ENCODE assay signal across 8 mouse cellular contexts in the genomic region with DNA sequence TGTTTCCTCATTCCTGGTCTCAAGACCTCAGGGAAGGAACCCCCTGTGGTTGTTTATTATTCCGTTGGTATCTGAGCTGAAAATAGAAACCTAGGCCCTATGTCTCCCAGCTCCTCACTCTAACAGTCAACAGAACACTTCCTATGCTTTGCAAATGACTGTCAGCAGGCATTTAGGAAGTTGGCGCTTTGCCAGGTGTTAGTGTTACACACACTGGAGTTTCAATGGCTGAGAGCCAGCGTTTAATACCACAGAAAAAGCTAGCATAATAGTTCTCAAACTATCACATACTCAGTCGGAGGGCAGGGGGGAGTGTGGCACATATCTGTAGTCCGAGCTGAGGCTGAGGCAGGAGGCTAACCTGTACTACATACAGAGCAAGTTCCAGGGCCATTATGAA. TPM values are rescaled to one million over a fixed set of nuclear protein-coding genes. Genes with fewer than 3 reads are reported as not detected.
DNase-seq lines count a peak whose midpoint lies in the region; ATAC-seq lines count a peak whose summit lies in the region.

No protein-coding gene starts in this region.

- 20% methylated on average over 5 of the region's 5 CpGs for WGBS in heart, embryonic 11.5 days (ENCODE audit: insufficient replicate concordance)
- WGBS in midbrain, embryonic 11.5 days, result 43% methylated on average over 5 of the region's 5 CpGs

- no peaks in the 10 kb centered on the region for H3K9me3 ChIP-seq in heart, embryonic 11.5 days (replicated peaks; ENCODE audit: control insufficient read depth, low read length)
- no peaks in the 10 kb centered on the region for H3K9me3 ChIP-seq in midbrain, embryonic 11.5 days (ENCODE audit: control insufficient read depth, low read length)

- ATAC-seq in heart, embryonic 11.5 days (replicated peaks; ENCODE audit: insufficient number of reproducible peaks, low FRiP score, low TSS enrichment), result peak; percentile 65
- no peak for ATAC-seq in midbrain, embryonic 11.5 days (ENCODE audit: low FRiP score)
- ATAC-seq in monocyte, adult 5-6 weeks (replicated peaks; ENCODE audit: insufficient number of reproducible peaks, low FRiP score, low TSS enrichment, poor library complexity, severe bottlenecking), result no peak

- no peak overlapping the region for H3K9ac ChIP-seq in heart, embryonic 11.5 days (ENCODE audit: low read depth, low read length)
- no peak overlapping the region for H3K9ac ChIP-seq in midbrain, embryonic 11.5 days (ENCODE audit: low read length)

- peak; percentile 42 for DNase-seq in adrenal gland, adult 2 months
- DNase-seq in adrenal gland, adult 8-10 months, result no peak
- DNase-seq in retina, postnatal 1 day, result peak; percentile 70
- DNase-seq in retina, embryonic 14.5 days (ENCODE audit: low spot score), result no peak
- DNase-seq in kidney, postnatal 36 days, result peak; percentile 54 to 76
- DNase-seq in midbrain, embryonic 11.5 days (ENCODE audit: low spot score, missing footprints), result peak; percentile 84

- no peaks in the 10 kb centered on the region for H3K36me3 ChIP-seq in heart, embryonic 11.5 days (ENCODE audit: control insufficient read depth, insufficient read depth, low read length)
- H3K36me3 ChIP-seq in midbrain, embryonic 11.5 days (ENCODE audit: control insufficient read depth, insufficient read depth, low read length), result no peaks in the 10 kb centered on the region

- H3K27ac ChIP-seq in heart, embryonic 11.5 days (ENCODE audit: low read depth, low read length), result peak overlapping the region; percentile 67
- no peak overlapping the region for H3K27ac ChIP-seq in midbrain, embryonic 11.5 days (ENCODE audit: low read depth, low read length)

- H3K4me2 ChIP-seq in heart, embryonic 11.5 days, result 0 out of 2 replicates have a peak overlapping the region, but pooled peaks have one; percentile 5
- no peak overlapping the region for H3K4me2 ChIP-seq in midbrain, embryonic 11.5 days

- no peak overlapping the region for H3K4me3 ChIP-seq in heart, embryonic 11.5 days (ENCODE audit: low read depth, low read length)
- H3K4me3 ChIP-seq in midbrain, embryonic 11.5 days (ENCODE audit: low read depth, low read length), result no peak overlapping the region

- peaks cover 21% of the 10 kb centered on the region for H3K4me1 ChIP-seq in heart, embryonic 11.5 days (ENCODE audit: control insufficient read depth, insufficient read depth, low read length)
- no peaks in the 10 kb centered on the region for H3K4me1 ChIP-seq in midbrain, embryonic 11.5 days (ENCODE audit: control insufficient read depth, insufficient read depth, low read length)

- H3K27me3 ChIP-seq in heart, embryonic 11.5 days (ENCODE audit: control insufficient read depth, insufficient read depth, low read length), result 0 out of 2 replicates have a peak, but pooled peaks cover 2% of the 10 kb centered on the region
- no peaks in the 10 kb centered on the region; the same call in 1 of the 2 replicates for H3K27me3 ChIP-seq in midbrain, embryonic 11.5 days (ENCODE audit: control insufficient read depth, insufficient read depth, low read length)

RNA-seq across cellular contexts. Expression of a gene that starts 53.3 kb away (rescaled TPM):
- 10 to 100 TPM; 43.5 to 44.5 TPM for total RNA-seq in adrenal gland, adult 2 months (2021)
- polyA plus RNA-seq in adrenal gland, adult 2 months (2012; rRNA removed), result 14.8 and 15.2 TPM in 2 replicates
- 10 to 100 TPM; 47.6 to 53.1 (median 50.6) TPM for total RNA-seq in adrenal gland, adult 8-10 months (2022)
- 51.5 and 53.4 TPM in 2 replicates for polyA plus RNA-seq in heart, embryonic 11.5 days (2014; fragmentation: Nextera tagmentation; extraction: Ambion mirVana)
- 130 and 132 TPM in 2 replicates for polyA plus RNA-seq in midbrain, embryonic 11.5 days (2014; fragmentation: Nextera tagmentation; extraction: Ambion mirVana)
- 32.6 to 35.1 TPM (median 33.5 TPM) in 3 replicates for total RNA-seq in monocyte, adult 5-6 weeks (2017)

Comparison
In these comparisons a context has a peak if more than half of its experiments do, and no peak if none do; other contexts are left out.
1. DNase-seq: peak in adrenal gland, adult 2 months (single experiment), retina, postnatal 1 day (single experiment), kidney, postnatal 36 days (2 of 2) and midbrain, embryonic 11.5 days (single experiment); none in adrenal gland, adult 8-10 months (single experiment) and retina, embryonic 14.5 days (single experiment).